Mouse (Mus musculus): ENCODE results near the gene Ren1.

Ren1 gene

GRCm38 (mm10) chr1:133409786-133410185 is 59.5 kb downstream of the Ren1 start:
- DNase-seq (ENCODE audit: low read depth, low spot score), result no peak
